Mouse (Mus musculus) forebrain, embryonic 15.5 days (tissue): ENCODE measurements at regions not wholly inside any gene's neighbourhood (a gene's known extent, or its start where the extent isn't known, plus 50 kb on each side); places are given as distances from the start of the nearest gene placed in this dataset.

Source experiments
- ATAC-seq: fragments of 200-750 bp; cut with Nextera tagmentation; replicated peaks from 2 replicates; pipeline ENCODE4 v1.8.0; 2017; ENCODE audit warnings: mild to moderate bottlenecking, moderate TSS enrichment, moderate library complexity
- H3K27ac ChIP-seq: fragments of 300-500 bp; sonication (generic); replicated peaks from 2 replicates; pipeline ENCODE4 v1.5.1; 2015; ENCODE audit warnings: mild to moderate bottlenecking, inconsistent platforms
- H3K27me3 ChIP-seq: fragments of 300-500 bp; sonication (generic); 2 replicates; pipeline ENCODE4 v1.6.1; 2015; ENCODE audit warnings: inconsistent platforms
- H3K36me3 ChIP-seq: fragments of 300-500 bp; sonication (generic); 2 replicates; pipeline ENCODE4 v1.6.1; 2015; ENCODE audit warnings: mild to moderate bottlenecking, inconsistent platforms
- H3K4me1 ChIP-seq: fragments of 300-500 bp; sonication (generic); 2 replicates; pipeline ENCODE4 v1.6.1; 2015; ENCODE audit warnings: inconsistent platforms
- H3K4me2 ChIP-seq: fragments of 300-500 bp; sonication (generic); replicated peaks from 2 replicates; pipeline ENCODE4 v1.6.1; 2015; ENCODE audit warnings: mild to moderate bottlenecking, inconsistent platforms
- H3K4me3 ChIP-seq: fragments of 300-500 bp; sonication (generic); 2 replicates; pipeline ENCODE4 v1.5.1; 2015; ENCODE audit warnings: mild to moderate bottlenecking, inconsistent platforms
- H3K9ac ChIP-seq: fragments of 300-500 bp; sonication (generic); replicated peaks from 2 replicates; pipeline ENCODE4 v1.6.1; 2015; ENCODE audit warnings: mild to moderate bottlenecking, inconsistent platforms
- H3K9me3 ChIP-seq: fragments of 300-500 bp; sonication (generic); 2 replicates; pipeline ENCODE4 v1.6.1; 2016; ENCODE audit warnings: inconsistent platforms
- WGBS: fragments of 180-500 bp; shearing (Covaris S2); methylation state at CpG from one replicate; pipeline ENCODE4 v1.1.7; 2015; ENCODE audit warnings: mixed read lengths; 5-methylcytosine and 5-hydroxymethylcytosine counted together

GRCm38 (mm10) chr2:123267036-123267435 lies 502.0 kb downstream of the Sqor start:
- no peak overlapping the region for H3K27ac ChIP-seq
- ATAC-seq, result no peak
- H3K4me1 ChIP-seq, result no peaks in the 10 kb centered on the region
- WGBS, result 85% methylated on average over 4 of the region's 4 CpGs
- H3K36me3 ChIP-seq, result no peaks in the 10 kb centered on the region
- H3K9me3 ChIP-seq, result no peaks in the 10 kb centered on the region
- H3K9ac ChIP-seq, result no peak overlapping the region
- no peak overlapping the region for H3K4me3 ChIP-seq
- no peaks in the 10 kb centered on the region for H3K27me3 ChIP-seq
- no peak overlapping the region for H3K4me2 ChIP-seq

GRCm38 (mm10) chr2:123274866-123275735 lies 510.1 kb downstream of the Sqor start:
- no peak overlapping the region for H3K4me3 ChIP-seq
- 80% methylated on average over 9 of the region's 9 CpGs for WGBS
- no peaks in the 10 kb centered on the region for H3K36me3 ChIP-seq
- H3K9me3 ChIP-seq, result no peaks in the 10 kb centered on the region
- H3K4me2 ChIP-seq, result no peak overlapping the region
- H3K27me3 ChIP-seq, result no peaks in the 10 kb centered on the region
- no peak overlapping the region for H3K27ac ChIP-seq
- peaks cover 4% of the 10 kb centered on the region; the same call in 1 of the 2 replicates for H3K4me1 ChIP-seq
- ATAC-seq, result peak; percentile 57; the same call in 1 of the 2 replicates
- H3K9ac ChIP-seq, result no peak overlapping the region

- H3K27ac ChIP-seq, result no peak overlapping the region
- no peak overlapping the region for H3K4me2 ChIP-seq
- no peak overlapping the region for H3K9ac ChIP-seq
- ATAC-seq, result no peak; the same call in 1 of the 2 replicates
- peaks cover 4% of the 10 kb centered on the region; the same call in 1 of the 2 replicates for H3K4me1 ChIP-seq
- no peaks in the 10 kb centered on the region for H3K9me3 ChIP-seq
- no peaks in the 10 kb centered on the region for H3K27me3 ChIP-seq
- H3K4me3 ChIP-seq, result no peak overlapping the region
- no peaks in the 10 kb centered on the region for H3K36me3 ChIP-seq
- WGBS, result 71% methylated on average over 6 of the region's 6 CpGs
Measured at GRCm38 (mm10) chr2:123275736-123276330, 510.8 kb downstream of the Sqor start.

GRCm38 (mm10) chr2:123311554-123312276 lies 546.7 kb downstream of the Sqor start:
- 70% methylated on average over 6 of the region's 6 CpGs for WGBS
- no peaks in the 10 kb centered on the region for H3K36me3 ChIP-seq
- peak; percentile 39; the same call in 1 of the 2 replicates for ATAC-seq

GRCm38 (mm10) chr2:123312277-123312617 lies 547.2 kb downstream of the Sqor start:
- no peaks in the 10 kb centered on the region for H3K9me3 ChIP-seq
- H3K36me3 ChIP-seq, result no peaks in the 10 kb centered on the region
- H3K27me3 ChIP-seq, result no peaks in the 10 kb centered on the region
- no peak overlapping the region for H3K4me3 ChIP-seq
- WGBS, result 16% methylated on average over 8 of the region's 8 CpGs
- no peak overlapping the region for H3K9ac ChIP-seq
- peak; percentile 89 for ATAC-seq
- no peaks in the 10 kb centered on the region for H3K4me1 ChIP-seq
- H3K27ac ChIP-seq, result no peak overlapping the region
- no peak overlapping the region for H3K4me2 ChIP-seq

More at GRCm38 (mm10) chr2:123311554-123312276, 546.7 kb downstream of the Sqor start:
- no peaks in the 10 kb centered on the region for H3K4me1 ChIP-seq
- H3K27me3 ChIP-seq, result no peaks in the 10 kb centered on the region
- H3K4me3 ChIP-seq, result no peak overlapping the region
- H3K9ac ChIP-seq, result no peak overlapping the region
- H3K9me3 ChIP-seq, result no peaks in the 10 kb centered on the region
- H3K4me2 ChIP-seq, result no peak overlapping the region
- H3K27ac ChIP-seq, result no peak overlapping the region

GRCm38 (mm10) chr2:123320448-123321097 lies 555.5 kb downstream of the Sqor start:
- H3K27me3 ChIP-seq, result no peaks in the 10 kb centered on the region
- H3K27ac ChIP-seq, result no peak overlapping the region
- no peak overlapping the region for H3K4me3 ChIP-seq
- H3K9me3 ChIP-seq, result no peaks in the 10 kb centered on the region
- no peak overlapping the region for H3K4me2 ChIP-seq
- peaks cover 5% of the 10 kb centered on the region; the same call in 1 of the 2 replicates for H3K4me1 ChIP-seq
- H3K36me3 ChIP-seq, result no peaks in the 10 kb centered on the region
- 89% methylated on average over 4 of the region's 4 CpGs for WGBS
- H3K9ac ChIP-seq, result no peak overlapping the region
- no peak for ATAC-seq

GRCm38 (mm10) chr2:123323769-123324168 lies 558.7 kb downstream of the Sqor start:
- no peaks in the 10 kb centered on the region for H3K36me3 ChIP-seq
- peak overlapping the region; percentile 1; the same call in 1 of the 2 replicates for H3K27ac ChIP-seq
- H3K4me1 ChIP-seq, result peaks cover 5% of the 10 kb centered on the region; the same call in 1 of the 2 replicates
- 79% methylated on average over 3 of the region's 3 CpGs for WGBS
- no peak overlapping the region for H3K4me2 ChIP-seq
- no peak overlapping the region for H3K4me3 ChIP-seq
- 0 out of 2 replicates have a peak, but pooled peaks have one; percentile 38 for ATAC-seq
- H3K27me3 ChIP-seq, result no peaks in the 10 kb centered on the region
- H3K9me3 ChIP-seq, result no peaks in the 10 kb centered on the region
- H3K9ac ChIP-seq, result no peak overlapping the region

GRCm38 (mm10) chr2:123324896-123325295 lies 559.9 kb downstream of the Sqor start:
- no peak overlapping the region for H3K4me2 ChIP-seq
- peaks cover 5% of the 10 kb centered on the region; the same call in 1 of the 2 replicates for H3K4me1 ChIP-seq
- H3K27me3 ChIP-seq, result no peaks in the 10 kb centered on the region
- no peaks in the 10 kb centered on the region for H3K36me3 ChIP-seq
- no peaks in the 10 kb centered on the region for H3K9me3 ChIP-seq
- no peak for ATAC-seq
- no peak overlapping the region for H3K9ac ChIP-seq
- H3K27ac ChIP-seq, result no peak overlapping the region
- 70% methylated on average over 2 of the region's 2 CpGs for WGBS
- no peak overlapping the region for H3K4me3 ChIP-seq

GRCm38 (mm10) chr2:123349625-123350346 lies 584.7 kb downstream of the Sqor start:
- 28% methylated on average over 10 of the region's 10 CpGs for WGBS
- Histone ChIP-seq H3K4me3 (no peak overlapping the region), H3K9ac (no peak overlapping the region), H3K27ac (peak overlapping the region; percentile 69), H3K27me3 (no peaks in the 10 kb centered on the region), H3K9me3 (no peaks in the 10 kb centered on the region), H3K4me2 (no peak overlapping the region), H3K4me1 (peaks cover 15% of the 10 kb centered on the region), H3K36me3 (no peaks in the 10 kb centered on the region)
- ATAC-seq, result peak; percentile 93

GRCm38 (mm10) chr2:123364204-123364603 lies 599.2 kb downstream of the Sqor start:
- H3K9me3 ChIP-seq, result no peaks in the 10 kb centered on the region
- H3K27ac ChIP-seq, result no peak overlapping the region
- no peaks in the 10 kb centered on the region for H3K27me3 ChIP-seq
- H3K9ac ChIP-seq, result no peak overlapping the region
- no peak overlapping the region for H3K4me2 ChIP-seq
- peak; percentile 98 for ATAC-seq
- H3K4me3 ChIP-seq, result no peak overlapping the region
- H3K4me1 ChIP-seq, result peaks cover 2% of the 10 kb centered on the region; the same call in 1 of the 2 replicates
- H3K36me3 ChIP-seq, result no peaks in the 10 kb centered on the region

GRCm38 (mm10) chr2:123366571-123366970 lies 601.5 kb downstream of the Sqor start:
- Histone ChIP-seq H3K4me3 (no peak overlapping the region), H3K4me1 (peaks cover 2% of the 10 kb centered on the region; the same call in 1 of the 2 replicates), H3K27me3 (no peaks in the 10 kb centered on the region), H3K27ac (no peak overlapping the region), H3K9me3 (no peaks in the 10 kb centered on the region), H3K36me3 (no peaks in the 10 kb centered on the region), H3K9ac (no peak overlapping the region), H3K4me2 (no peak overlapping the region)
- WGBS, result 96% methylated on average over 2 of the region's 2 CpGs
- ATAC-seq, result no peak
